Mouse (Mus musculus): ENCODE data around the gene Jun. TPM values are rescaled to one million over a fixed set of nuclear protein-coding genes. Genes with fewer than 3 reads are reported as not detected.
A peak's percentile ranks its signal among the peaks of the same experiment; 100 is the strongest.

The Jun gene
- polyA plus RNA-seq (2012; ENCODE audit: insufficient read depth, low replicate concordance): 157 and 392 TPM in 2 replicates

DNA sequence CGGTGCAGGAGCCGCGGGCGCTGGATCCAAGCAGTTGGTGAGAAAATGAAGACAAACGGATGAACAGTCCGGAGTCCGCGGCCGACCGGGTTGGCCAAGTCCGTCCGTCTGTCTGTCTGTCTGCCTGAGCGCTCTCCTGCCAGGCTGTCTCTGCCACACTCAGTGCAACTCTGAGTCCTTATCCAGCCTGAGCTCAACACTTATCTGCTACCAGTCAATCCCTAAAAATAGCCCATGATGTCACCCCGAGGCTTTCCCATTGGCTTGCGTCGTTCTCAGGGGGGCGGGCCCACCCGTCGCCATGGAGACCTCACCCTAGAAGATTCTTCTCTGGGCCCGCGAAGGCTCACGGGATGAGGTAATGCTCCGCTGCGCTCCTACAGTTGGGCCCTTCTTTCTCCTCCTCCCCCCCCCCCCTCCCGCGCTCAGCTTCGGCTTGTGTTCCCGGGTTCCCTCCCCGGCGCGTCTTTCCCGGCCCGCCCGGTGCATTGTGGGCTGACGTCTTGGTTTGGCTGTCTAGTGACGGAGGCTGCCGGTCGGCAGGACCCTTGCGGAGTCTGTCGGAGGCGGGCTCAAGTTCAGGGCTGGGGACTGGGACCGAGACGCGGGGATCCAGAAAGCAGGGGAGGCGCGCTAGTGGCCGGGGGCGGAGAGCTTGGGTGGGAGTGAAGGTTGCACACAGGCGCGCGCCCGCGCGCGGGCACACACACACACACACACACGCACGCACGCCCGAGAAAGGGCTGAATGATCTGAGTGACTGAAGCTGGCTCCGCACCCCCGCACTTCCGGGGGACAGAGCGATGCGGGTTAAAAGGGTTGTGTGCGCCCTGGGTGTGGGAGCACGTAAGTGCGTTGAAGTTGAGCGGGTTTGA, at the start of gene Jun:
Gene Jun, minus strand, starts transcription at position 198 of the 875 bp plus-strand sequence.
- TF ChIP-seq GATA1 (IDR thresholded peaks at IDR 0.05; ENCODE audit: borderline replicate concordance, low read length): peak; percentile 82; the same call in 2 of the 3 replicates
- TF ChIP-seq FLI1 (IDR thresholded peaks at IDR 0.05; ENCODE audit: low read length): no peak
- Histone ChIP-seq H3K27me3 (replicated peaks) (no peaks in the 10 kb centered on the region), H3K4me3 (replicated peaks) (peak within 1 kb of the TSS; percentile 99), H3K4me1 (peaks cover 48% of the 10 kb centered on the region), H3K36me3 (replicated peaks; ENCODE audit: low read length) (peaks cover 5% of the 10 kb centered on the region), H3K9me3 (no peaks in the 10 kb centered on the region)

DNA sequence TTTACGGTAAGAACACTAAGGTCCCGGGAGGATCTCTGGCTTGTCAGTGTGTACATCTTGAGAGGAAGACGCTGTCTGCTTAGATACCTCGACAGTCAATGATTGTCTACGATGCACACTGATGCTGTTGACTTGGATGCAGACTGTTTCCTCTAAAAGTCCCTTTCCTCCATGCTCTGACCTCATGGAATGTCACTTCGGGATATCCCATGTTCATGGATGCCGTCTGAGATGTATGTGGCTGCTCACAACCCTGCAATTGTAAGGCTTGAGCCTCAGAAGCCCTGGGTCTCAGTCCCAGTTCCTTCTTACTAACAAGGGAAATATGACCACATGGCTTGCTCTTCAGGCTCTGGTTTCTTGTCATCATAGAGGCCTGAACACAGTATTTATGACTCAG, 49.7 kb upstream of the Jun start:
- peaks cover 42% of the 10 kb centered on the region for H3K4me1 ChIP-seq
- H3K36me3 ChIP-seq (replicated peaks; ENCODE audit: low read length): no peaks in the 10 kb centered on the region
- H3K27me3 ChIP-seq (replicated peaks): peaks cover 26% of the 10 kb centered on the region
- no peak for TF ChIP-seq FLI1 (IDR thresholded peaks at IDR 0.05; ENCODE audit: low read length)
- TF ChIP-seq GATA1 (IDR thresholded peaks at IDR 0.05; ENCODE audit: borderline replicate concordance, low read length): no peak
- H3K4me3 ChIP-seq (replicated peaks): no peak overlapping the region
- peaks cover 8% of the 10 kb centered on the region for H3K9me3 ChIP-seq

DNA sequence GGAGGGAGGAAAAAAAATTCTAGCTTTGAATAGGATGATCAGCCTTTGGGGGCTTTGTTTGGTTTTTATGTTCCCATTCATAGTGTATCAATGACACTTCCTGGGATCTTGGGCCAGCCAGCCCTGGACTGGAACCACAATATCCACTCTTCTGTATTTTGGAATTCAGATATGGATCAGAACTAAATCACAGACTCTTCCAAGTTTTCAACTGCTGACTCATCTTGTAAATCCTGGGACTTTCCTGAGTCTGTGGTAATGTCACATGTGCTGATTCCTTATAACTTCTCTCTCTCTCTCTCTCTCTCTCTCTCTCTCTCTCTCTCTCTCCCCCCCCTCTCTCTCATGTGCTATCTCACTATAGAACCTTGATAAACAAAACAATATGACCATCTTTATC, 48.7 kb upstream of the Jun start:
- Histone ChIP-seq H3K27me3 (replicated peaks) (peaks cover 26% of the 10 kb centered on the region), H3K36me3 (replicated peaks; ENCODE audit: low read length) (no peaks in the 10 kb centered on the region), H3K4me3 (replicated peaks) (no peak overlapping the region), H3K4me1 (peaks cover 32% of the 10 kb centered on the region), H3K9me3 (peaks cover 8% of the 10 kb centered on the region)
- no peak for TF ChIP-seq GATA1 (IDR thresholded peaks at IDR 0.05; ENCODE audit: borderline replicate concordance, low read length)

DNA sequence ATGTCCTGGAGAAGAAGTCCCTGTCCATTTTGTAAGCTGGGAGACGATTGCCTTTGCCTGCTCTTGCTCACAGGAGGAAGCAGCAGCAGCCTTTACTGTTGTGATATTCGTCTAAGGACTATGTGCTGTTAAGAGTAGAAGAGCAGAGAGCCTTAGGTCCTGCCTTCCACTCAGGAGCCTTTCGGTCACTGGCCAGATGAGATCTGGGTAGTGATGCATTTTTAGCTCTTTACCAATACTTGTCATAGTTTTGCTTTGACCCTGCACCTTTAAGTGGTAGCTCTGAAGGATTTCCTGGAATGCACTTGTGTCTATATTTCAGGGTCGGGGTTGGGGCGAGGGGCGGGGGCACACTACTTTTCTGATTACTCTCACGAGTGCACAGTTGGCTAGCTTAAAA, 47.4 kb upstream of the Jun start:
- H3K36me3 ChIP-seq (replicated peaks; ENCODE audit: low read length): no peaks in the 10 kb centered on the region
- no peak overlapping the region for H3K4me3 ChIP-seq (replicated peaks)
- H3K27me3 ChIP-seq (replicated peaks): peaks cover 23% of the 10 kb centered on the region
- H3K9me3 ChIP-seq: peaks cover 8% of the 10 kb centered on the region
- TF ChIP-seq GATA1 (IDR thresholded peaks at IDR 0.05; ENCODE audit: borderline replicate concordance, low read length) (no peak), FLI1 (IDR thresholded peaks at IDR 0.05; ENCODE audit: low read length) (no peak)
- H3K4me1 ChIP-seq: peaks cover 35% of the 10 kb centered on the region

DNA sequence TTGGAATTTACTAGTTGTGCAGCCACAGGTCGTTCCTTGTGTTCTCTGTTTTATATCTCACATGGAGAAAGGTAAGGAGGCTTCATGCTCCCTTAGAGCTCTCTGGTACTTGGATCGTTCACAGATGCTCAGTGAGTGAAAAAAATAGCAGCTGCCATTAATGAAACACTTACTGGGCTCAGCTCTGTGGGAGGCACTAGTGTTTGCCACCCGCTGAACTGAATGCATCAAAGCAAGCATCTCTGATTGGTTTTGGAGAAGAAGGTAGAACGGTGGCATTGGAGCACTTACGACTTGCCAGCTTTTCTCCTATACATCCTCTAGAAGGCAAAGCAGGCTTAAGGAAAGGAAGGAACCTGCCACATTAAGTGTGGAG, 46.7 kb upstream of the Jun start:
- Histone ChIP-seq H3K27me3 (replicated peaks) (peaks cover 22% of the 10 kb centered on the region), H3K36me3 (replicated peaks; ENCODE audit: low read length) (no peaks in the 10 kb centered on the region), H3K9me3 (peaks cover 8% of the 10 kb centered on the region), H3K4me3 (replicated peaks) (no peak overlapping the region), H3K4me1 (peaks cover 42% of the 10 kb centered on the region)
- TF ChIP-seq GATA1 (IDR thresholded peaks at IDR 0.05; ENCODE audit: borderline replicate concordance, low read length) (no peak), FLI1 (IDR thresholded peaks at IDR 0.05; ENCODE audit: low read length) (no peak)

DNA sequence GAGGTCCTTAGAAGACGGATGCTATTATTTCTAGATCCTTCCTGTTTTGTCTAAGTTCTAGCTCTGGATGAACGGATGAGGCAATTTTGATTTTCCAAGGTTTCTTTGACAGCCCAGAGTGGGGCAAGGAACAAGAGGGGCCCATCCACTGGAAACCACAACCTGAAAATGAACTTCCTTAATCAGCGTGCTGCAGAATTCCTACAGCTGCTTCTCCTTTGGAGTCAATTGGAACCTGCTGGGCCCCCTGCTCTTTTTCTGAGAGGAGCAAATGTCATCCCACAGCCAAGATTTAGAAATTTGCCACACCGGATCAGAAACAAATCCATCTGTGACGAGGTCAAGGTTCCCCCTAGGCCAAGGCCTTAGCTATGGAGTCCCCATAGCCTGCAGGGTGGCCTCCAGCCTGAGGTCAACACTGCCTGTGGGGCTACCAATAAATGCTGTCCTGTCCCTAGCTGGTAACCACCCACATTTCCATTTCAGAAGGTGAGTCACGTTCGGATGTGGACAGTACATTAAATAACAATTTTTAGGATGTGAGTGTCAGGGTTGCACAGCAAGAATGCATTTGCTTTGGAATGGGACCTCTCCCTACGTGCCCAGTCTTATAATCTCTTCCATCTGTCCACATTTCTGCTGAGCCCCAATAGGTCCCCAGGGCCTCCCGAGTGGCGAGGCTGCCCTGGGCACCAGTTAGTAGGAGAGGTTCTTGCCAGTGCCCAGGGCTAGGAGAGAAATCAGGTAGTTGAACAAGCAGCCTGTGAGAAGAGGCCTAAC, 46.1 kb upstream of the Jun start:
- H3K27me3 ChIP-seq (replicated peaks): peaks cover 18% of the 10 kb centered on the region
- H3K9me3 ChIP-seq: peaks cover 8% of the 10 kb centered on the region
- no peak overlapping the region for H3K4me3 ChIP-seq (replicated peaks)
- H3K4me1 ChIP-seq: peaks cover 48% of the 10 kb centered on the region
- TF ChIP-seq GATA1 (IDR thresholded peaks at IDR 0.05; ENCODE audit: borderline replicate concordance, low read length): no peak
- TF ChIP-seq FLI1 (IDR thresholded peaks at IDR 0.05; ENCODE audit: low read length): no peak
- H3K36me3 ChIP-seq (replicated peaks; ENCODE audit: low read length): no peaks in the 10 kb centered on the region

DNA sequence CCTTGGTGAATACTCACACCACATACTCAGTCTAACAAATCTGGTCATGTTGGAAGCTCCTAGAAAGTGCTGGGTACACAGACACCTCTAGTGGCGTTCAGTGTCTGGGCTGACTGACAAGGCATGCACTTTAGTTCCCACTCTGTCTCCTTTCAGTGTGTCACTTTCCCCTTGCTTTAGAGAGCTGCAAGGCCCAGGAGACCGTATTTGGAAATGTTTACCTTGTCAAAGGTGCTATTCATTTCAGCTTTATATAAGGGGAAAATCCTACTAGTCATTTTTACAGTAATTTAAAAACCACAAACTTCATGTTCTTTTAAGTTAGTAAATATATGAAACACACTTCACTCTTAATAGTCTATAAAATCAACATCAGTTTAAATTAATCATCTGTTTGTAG, 44.7 kb upstream of the Jun start:
- Histone ChIP-seq H3K4me1 (peaks cover 51% of the 10 kb centered on the region), H3K4me3 (replicated peaks) (no peak overlapping the region), H3K9me3 (peaks cover 3% of the 10 kb centered on the region), H3K36me3 (replicated peaks; ENCODE audit: low read length) (no peaks in the 10 kb centered on the region), H3K27me3 (replicated peaks) (peaks cover 13% of the 10 kb centered on the region)
- TF ChIP-seq GATA1 (IDR thresholded peaks at IDR 0.05; ENCODE audit: borderline replicate concordance, low read length): no peak
- no peak for TF ChIP-seq FLI1 (IDR thresholded peaks at IDR 0.05; ENCODE audit: low read length)

DNA sequence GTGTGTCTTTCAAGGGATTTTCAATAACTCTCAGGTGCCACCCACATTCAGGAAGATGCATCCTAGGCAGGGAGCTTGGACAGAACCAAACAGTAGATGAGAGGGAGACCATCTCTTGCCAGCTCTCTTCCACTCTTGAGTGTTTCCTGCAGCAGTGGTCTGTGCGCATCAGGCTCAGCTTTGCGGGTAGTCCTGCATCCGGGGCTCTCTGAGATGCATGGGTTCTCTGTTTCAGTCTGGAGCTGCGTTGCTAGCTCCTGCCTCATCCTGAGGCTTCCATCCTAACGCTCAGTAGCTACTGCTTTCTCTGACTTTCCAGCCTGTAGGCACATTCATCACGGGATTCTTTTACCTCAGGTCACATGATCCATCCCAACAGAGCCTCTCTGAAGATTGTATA, 43.9 kb upstream of the Jun start:
- no peak for TF ChIP-seq FLI1 (IDR thresholded peaks at IDR 0.05; ENCODE audit: low read length)
- TF ChIP-seq GATA1 (IDR thresholded peaks at IDR 0.05; ENCODE audit: borderline replicate concordance, low read length): no peak
- H3K9me3 ChIP-seq: no peaks in the 10 kb centered on the region
- H3K36me3 ChIP-seq (replicated peaks; ENCODE audit: low read length): no peaks in the 10 kb centered on the region
- peaks cover 12% of the 10 kb centered on the region for H3K27me3 ChIP-seq (replicated peaks)
- H3K4me3 ChIP-seq (replicated peaks): no peak overlapping the region
- H3K4me1 ChIP-seq: peaks cover 51% of the 10 kb centered on the region

DNA sequence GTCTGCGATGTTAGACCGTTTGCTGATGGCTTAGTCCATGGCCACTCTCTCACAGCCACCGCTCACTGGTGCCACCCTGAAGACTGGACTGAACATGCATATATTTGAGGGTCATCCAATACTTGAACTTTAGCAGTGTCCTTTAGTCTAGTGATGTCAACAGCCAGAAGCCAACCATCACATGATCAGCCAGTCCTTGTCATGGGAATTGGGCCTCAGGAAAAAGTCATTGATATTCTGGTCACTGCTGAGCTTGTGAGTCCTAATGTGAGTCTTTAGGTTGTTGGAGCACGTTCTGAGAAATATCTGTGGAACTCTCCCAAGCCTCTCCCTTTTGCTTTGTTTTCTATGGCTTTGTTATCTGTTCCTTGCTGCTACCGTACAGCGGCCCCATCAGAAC, 43.3 kb upstream of the Jun start:
- H3K9me3 ChIP-seq: peaks cover 4% of the 10 kb centered on the region
- peaks cover 12% of the 10 kb centered on the region for H3K27me3 ChIP-seq (replicated peaks)
- H3K36me3 ChIP-seq (replicated peaks; ENCODE audit: low read length): no peaks in the 10 kb centered on the region
- H3K4me1 ChIP-seq: peaks cover 51% of the 10 kb centered on the region
- H3K4me3 ChIP-seq (replicated peaks): no peak overlapping the region
- TF ChIP-seq GATA1 (IDR thresholded peaks at IDR 0.05; ENCODE audit: borderline replicate concordance, low read length): no peak
- TF ChIP-seq FLI1 (IDR thresholded peaks at IDR 0.05; ENCODE audit: low read length): no peak

DNA sequence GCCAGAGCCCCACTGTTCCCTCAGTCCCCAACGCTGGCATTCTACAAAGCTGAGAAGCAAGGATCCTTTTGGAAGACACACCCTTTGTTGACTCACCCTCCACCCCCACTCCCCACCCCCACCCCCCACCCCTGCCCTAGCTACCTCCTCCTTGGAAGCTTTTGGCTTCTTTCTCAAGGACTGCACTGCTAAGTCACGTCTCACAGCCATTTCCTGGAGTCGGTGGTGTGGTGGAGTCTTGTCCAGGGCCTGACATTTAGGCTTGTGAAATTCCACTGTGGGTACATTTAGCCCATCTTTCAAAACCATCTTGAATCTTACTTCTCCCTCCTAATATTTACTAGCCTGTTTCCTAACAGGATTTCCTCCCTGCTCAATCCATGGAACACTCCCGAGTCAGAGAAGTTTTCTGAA, 42.7 kb upstream of the Jun start:
- H3K27me3 ChIP-seq (replicated peaks): peaks cover 12% of the 10 kb centered on the region
- H3K36me3 ChIP-seq (replicated peaks; ENCODE audit: low read length): peaks cover 5% of the 10 kb centered on the region
- H3K4me1 ChIP-seq: peaks cover 53% of the 10 kb centered on the region
- H3K9me3 ChIP-seq: peaks cover 11% of the 10 kb centered on the region
- TF ChIP-seq GATA1 (IDR thresholded peaks at IDR 0.05; ENCODE audit: borderline replicate concordance, low read length) (no peak), FLI1 (IDR thresholded peaks at IDR 0.05; ENCODE audit: low read length) (no peak)
- H3K4me3 ChIP-seq (replicated peaks): peak overlapping the region; percentile 36

Data from megakaryocyte, embryonic 14.5 days (primary cell).